Mouse (Mus musculus): ENCODE data around the gene Gm5934. TPM values are rescaled to one million over a fixed set of nuclear protein-coding genes. Genes with fewer than 3 reads are reported as not detected.
"Not testable (repeated sequence)": the region's sequence is repeated elsewhere in the genome, so short reads cannot be mapped to it uniquely, and the experiment has no call there.

Gm5934 gene
- not detected in 2 replicates for polyA plus RNA-seq (2015; fragmentation: Nextera tagmentation; extraction: Ambion mirVana)

GRCm38 (mm10) chrX:24500660-24501059, at the start of gene Gm5934:
Gene Gm5934 (minus strand): TSS chrX:24500760.
- not testable (repeated sequence) for H3K27ac ChIP-seq (ENCODE audit: low read length); DNase-seq (ENCODE audit: low spot score); ATAC-seq; H3K27me3 ChIP-seq (replicated peaks; ENCODE audit: insufficient read depth, low read length); H3K4me1 ChIP-seq (ENCODE audit: insufficient read depth, low read depth, low read length); H3K9me3 ChIP-seq (ENCODE audit: low read length); H3K4me2 ChIP-seq (replicated peaks; ENCODE audit: low read depth, low read length); H3K36me3 ChIP-seq (ENCODE audit: insufficient read depth, low read length); H3K9ac ChIP-seq (replicated peaks; ENCODE audit: low read depth); H3K4me3 ChIP-seq (ENCODE audit: low read depth, low read length)
- WGBS, result 72% methylated on average over 5 of the region's 5 CpGs

Other genes starting within 250 kb of the Gm5934 start
- not detected in 2 replicates for gene Gm4297, start 74.1 kb upstream of the Gm5934 start, polyA plus RNA-seq (2015; fragmentation: Nextera tagmentation; extraction: Ambion mirVana)

All from lung, postnatal 0 days (tissue).